Mouse (Mus musculus): ENCODE measurements around the gene Clcnkb.
A peak's percentile ranks its signal among the peaks of the same experiment; 100 is the strongest.

The Clcnkb gene

DNA sequence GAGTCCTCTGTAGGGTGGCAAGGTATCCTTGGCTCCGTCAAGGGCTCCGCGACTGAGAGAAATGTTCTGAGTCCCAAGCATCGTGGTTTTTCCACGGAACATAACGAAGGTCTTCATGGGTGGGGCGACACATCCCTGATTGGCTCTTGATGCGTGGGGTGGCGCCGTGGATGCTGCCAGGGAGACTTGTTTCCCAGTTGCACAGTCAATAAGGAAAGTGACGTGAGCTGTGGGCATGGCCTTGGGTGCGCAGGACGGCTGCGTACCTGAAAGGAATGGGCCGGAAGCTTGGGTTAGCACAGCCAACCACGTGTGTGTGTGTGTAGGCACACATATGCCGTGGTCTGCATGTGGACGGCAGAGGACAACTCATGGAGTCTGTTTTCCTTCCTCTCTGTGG is 17.4 kb upstream of the Clcnkb start:
- DNase-seq, result no peak

- DNase-seq, result no peak
Observed at GRCm38 (mm10) chr4:141432666-141433065, 16.9 kb upstream of the Clcnkb start.

- peak; percentile 61 to 77 for DNase-seq
Observed at GRCm38 (mm10) chr4:141430997-141431396, 15.2 kb upstream of the Clcnkb start.

DNA sequence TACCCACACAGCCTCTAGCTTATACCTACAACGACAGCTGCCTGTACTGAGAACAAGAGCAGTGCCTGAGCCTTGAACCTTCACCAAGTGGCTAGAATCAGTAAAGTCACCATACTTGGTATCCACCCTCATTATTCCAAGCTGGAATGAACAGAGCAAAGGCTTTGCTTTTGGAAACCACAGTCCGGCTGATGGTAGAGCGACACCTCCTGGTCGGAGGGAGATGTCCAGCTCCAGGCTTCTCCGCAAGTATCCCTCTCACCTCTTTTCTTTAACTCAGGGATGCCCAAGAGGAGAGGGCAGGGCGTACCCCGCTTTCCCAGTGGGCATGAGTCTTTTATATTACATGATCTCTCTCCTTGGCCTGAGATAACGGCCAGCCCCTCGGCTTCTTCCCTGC is 14.0 kb upstream of the Clcnkb start:
- DNase-seq, result no peak

DNA sequence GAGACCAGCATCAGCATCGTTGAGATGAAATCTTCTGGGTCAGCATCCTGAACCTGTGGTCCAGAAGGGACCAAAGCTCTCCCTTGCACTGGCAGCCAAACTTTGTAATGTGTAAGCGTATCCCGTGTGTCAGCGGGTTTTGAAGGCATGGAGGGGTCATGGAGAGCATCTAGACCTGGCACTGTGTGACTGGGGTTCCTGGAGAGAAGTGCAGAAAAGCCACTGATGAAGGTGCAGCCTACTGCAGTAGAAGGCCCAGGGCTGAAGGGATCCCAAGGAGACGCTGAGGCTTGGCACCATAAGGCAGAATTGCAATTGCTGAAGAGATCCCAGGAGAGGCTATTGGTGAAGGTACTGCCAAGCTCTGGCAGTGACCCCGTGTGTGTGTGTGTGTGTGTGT is 13.6 kb upstream of the Clcnkb start:
- DNase-seq, result no peak

DNA sequence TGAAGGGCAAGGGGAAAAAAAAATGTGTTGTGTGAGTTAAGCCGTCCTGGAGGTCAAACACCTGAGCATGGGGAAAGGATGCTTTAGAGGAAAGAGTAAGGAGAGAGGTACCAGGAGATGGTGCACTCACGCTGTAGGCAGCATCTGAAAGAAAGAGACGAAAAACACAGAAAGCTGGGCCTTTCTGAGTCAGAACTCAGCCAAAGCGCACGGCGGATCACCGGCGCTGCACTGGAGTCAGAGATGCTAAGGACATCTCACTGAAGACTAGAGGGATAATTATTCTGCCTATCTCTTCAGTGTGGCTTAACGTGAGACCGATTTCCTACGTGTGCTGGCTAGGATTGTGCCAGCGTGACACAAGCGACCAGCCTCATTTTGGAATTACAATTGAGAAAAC is 12.1 kb upstream of the Clcnkb start:
- DNase-seq, result no peak

- DNase-seq, result no peak
Observed at GRCm38 (mm10) chr4:141426796-141427745, 11.3 kb upstream of the Clcnkb start.

- peak; percentile 29 to 34 for DNase-seq
Observed at GRCm38 (mm10) chr4:141425484-141426479, 10.0 kb upstream of the Clcnkb start.

GRCm38 (mm10) chr4:141423691-141424431 is 8.0 kb upstream of the Clcnkb start:
- DNase-seq, result no peak

- no peak for DNase-seq
Observed at GRCm38 (mm10) chr4:141423288-141423687, 7.5 kb upstream of the Clcnkb start.

DNA sequence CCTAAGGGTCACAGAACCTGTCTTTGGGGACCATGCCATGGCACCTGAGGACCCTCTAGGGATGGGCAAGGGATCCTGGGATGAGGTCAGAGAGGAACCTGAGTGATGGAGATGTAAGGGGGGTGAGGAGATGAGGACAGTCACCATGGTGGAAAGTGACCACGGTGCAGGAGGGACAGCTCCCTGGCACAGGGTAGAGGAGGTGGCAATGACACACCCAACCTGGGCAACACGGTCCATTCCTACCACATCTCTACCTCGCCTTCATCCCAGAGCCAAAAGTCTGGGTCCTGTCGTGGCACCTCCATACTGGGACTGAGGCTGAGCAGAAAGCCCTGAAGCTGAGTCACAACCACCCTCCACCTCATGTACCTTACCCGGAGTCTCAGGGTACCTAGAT is 7.0 kb upstream of the Clcnkb start:
- no peak for DNase-seq

GRCm38 (mm10) chr4:141421423-141421822 is 5.6 kb upstream of the Clcnkb start:
- DNase-seq, result peak in 1 of 2 experiments; percentile 30

- no peak for DNase-seq
Observed at GRCm38 (mm10) chr4:141420886-141421285, 5.1 kb upstream of the Clcnkb start.

DNA sequence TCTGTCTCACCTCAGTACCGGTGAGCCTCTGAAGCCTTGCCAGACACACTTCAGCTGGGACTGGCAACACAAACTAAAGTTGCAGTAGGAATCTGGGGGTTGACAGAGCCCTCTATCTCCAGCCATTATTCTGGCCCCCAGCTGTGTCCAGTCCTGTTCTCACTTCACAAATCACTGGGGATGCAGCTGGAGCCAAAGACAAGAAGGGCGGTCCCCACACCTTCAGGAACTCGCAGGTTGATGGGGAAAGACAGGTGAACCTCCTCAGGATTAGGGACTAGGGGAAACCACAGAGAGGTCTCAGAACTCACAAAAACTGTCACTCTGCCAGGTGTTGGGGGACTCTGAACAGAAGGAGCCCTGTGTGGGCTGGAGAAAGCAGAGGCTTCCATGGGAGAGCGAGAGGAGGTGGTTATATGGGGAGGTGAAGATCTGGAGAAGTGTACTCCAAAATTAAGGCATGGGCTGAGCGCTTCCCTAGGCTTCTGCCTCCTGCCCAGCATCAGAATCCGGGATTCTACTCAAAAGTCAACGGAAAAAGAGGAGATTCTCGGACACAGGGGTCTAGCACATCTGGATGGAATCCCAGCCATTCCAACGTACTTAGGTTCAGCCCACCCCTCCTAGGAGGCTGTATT is 4.5 kb upstream of the Clcnkb start, which contains the start of gene Hspb7:
Gene Hspb7 (plus strand): TSS at position 588 of the 638 bp plus-strand sequence.
- no peak for DNase-seq

DNA sequence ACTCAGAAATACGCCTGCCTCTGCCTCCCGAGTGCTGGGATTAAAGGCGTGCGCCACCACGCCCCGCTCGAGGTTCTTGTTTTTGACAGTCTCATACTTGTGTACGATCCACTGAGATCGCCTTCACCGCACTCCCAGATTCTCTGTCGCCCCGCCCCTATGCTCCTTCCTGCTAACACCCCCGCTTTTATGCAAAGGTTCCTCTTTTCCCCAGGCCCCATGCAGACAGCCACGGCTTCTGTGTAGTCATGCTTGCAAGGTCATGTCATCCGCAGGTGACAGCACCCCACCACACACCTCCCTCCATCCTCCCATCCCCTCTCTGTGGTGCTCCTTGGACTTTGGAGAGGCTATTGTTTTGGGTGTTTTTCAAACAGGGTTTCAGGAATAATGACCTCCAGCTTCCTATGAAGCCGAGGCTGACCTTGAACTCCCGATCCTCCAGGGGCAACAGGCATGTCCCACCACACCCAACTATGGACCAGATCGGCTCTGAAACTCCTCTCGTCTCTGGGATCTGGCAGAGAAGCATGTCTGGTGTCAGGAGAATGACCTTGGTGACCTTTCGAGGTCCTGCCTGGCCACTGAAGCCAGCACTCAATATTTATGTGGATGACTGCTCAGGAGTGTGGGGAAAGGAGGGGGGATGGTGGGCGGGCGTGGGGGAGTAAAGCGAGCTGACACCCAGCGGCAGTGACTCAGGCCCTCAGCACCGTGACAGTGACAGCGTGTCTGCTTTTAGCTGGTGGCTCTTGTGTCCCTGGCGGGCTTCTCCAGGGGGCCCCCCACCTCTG is 3.8 kb upstream of the Clcnkb start:
- DNase-seq, result peak; percentile 33 to 53

- no peak for DNase-seq
Observed at GRCm38 (mm10) chr4:141411430-141411992, 4.3 kb downstream of the Clcnkb start.

DNA sequence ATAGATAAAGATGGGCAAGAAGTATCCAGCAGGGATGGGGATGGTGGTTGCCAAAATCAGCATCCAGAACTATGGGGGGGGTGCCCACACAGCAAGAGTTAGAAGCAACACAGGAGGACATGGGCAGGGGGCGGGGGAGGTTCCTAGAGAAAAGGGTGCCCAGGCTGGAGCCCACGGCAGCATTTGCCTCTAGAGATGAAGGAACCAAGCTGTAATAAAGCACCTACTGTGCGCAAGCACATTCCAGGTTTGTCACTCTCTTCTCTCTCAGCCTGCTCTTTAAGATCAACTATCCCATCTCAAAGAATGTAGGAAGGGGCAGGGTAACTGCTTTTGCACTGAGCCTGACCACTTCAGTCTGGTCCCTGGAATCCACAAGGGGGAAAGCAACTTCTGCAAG is 7.2 kb downstream of the Clcnkb start:
- no peak for DNase-seq

- DNase-seq, result peak; percentile 42 to 52
Observed at GRCm38 (mm10) chr4:141406516-141407299, 9.1 kb downstream of the Clcnkb start.

DNA sequence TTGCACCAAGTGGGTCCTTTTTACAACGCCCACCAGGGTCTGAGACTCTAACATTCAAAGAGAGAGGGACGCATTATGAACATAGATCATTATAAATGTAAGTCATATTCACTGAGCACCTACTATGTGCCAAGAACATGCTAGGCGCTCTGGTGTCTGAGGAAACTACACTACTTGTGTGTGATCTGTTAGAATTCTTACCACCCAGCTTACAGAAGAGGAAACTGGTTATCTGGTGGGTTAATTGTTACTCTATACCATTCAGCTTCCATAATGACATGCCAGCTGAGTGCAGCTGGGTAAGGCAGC is 10.5 kb downstream of the Clcnkb start:
- no peak for DNase-seq

Measured in lung, adult 18-20 months (tissue).